ENCODE assay signal across 28 mouse cellular contexts in genomic region chr5:76179791-76180190, GRCm38 (mm10).
"Had no signal": no experiment of that assay in that cellular context is flagged by ENCODE, and none has a peak within 500 bp of the region (broad histone marks: within the 10 kb centered on the region; RNA-seq: fewer than 3 reads in every experiment).

No protein-coding gene starts in this region.

- H3K27me3 ChIP-seq: embryonic facial prominence, embryonic 12.5 days; embryonic facial prominence, embryonic 13.5 days; embryonic facial prominence, embryonic 15.5 days; forebrain, embryonic 15.5 days had no signal

- ATAC-seq: forebrain, embryonic 13.5 days; forebrain, embryonic 14.5 days; forebrain, embryonic 15.5 days; forebrain, embryonic 16.5 days; forebrain, postnatal 0 days had no signal

- H3K9me3 ChIP-seq: embryonic facial prominence, embryonic 10.5 days; embryonic facial prominence, embryonic 12.5 days; embryonic facial prominence, embryonic 13.5 days; embryonic facial prominence, embryonic 15.5 days; forebrain, embryonic 10.5 days; forebrain, embryonic 12.5 days; forebrain, embryonic 13.5 days; forebrain, embryonic 15.5 days had no signal

- H3K4me2 ChIP-seq: embryonic facial prominence, embryonic 12.5 days; embryonic facial prominence, embryonic 13.5 days; embryonic facial prominence, embryonic 15.5 days; forebrain, embryonic 12.5 days; forebrain, embryonic 13.5 days; forebrain, embryonic 15.5 days had no signal

- H3K27ac ChIP-seq: embryonic facial prominence, embryonic 10.5 days; embryonic facial prominence, embryonic 12.5 days; embryonic facial prominence, embryonic 13.5 days; embryonic facial prominence, embryonic 15.5 days; forebrain, embryonic 10.5 days; forebrain, embryonic 12.5 days; forebrain, embryonic 13.5 days; forebrain, embryonic 15.5 days; gastrocnemius, adult 2 months; heart, adult 2 months had no signal

- H3K9ac ChIP-seq: embryonic facial prominence, embryonic 12.5 days; embryonic facial prominence, embryonic 13.5 days; embryonic facial prominence, embryonic 15.5 days; forebrain, embryonic 12.5 days; forebrain, embryonic 13.5 days; forebrain, embryonic 15.5 days; forebrain, postnatal 0 days had no signal

- H3K4me3 ChIP-seq: embryonic facial prominence, embryonic 10.5 days; embryonic facial prominence, embryonic 12.5 days; embryonic facial prominence, embryonic 13.5 days; embryonic facial prominence, embryonic 15.5 days; erythroblast, embryonic 14.5 days; forebrain, embryonic 10.5 days; forebrain, embryonic 12.5 days; forebrain, embryonic 13.5 days; forebrain, embryonic 15.5 days; gastrocnemius, adult 2 months; heart, adult 2 months had no signal

- H3K36me3 ChIP-seq: embryonic facial prominence, embryonic 10.5 days; embryonic facial prominence, embryonic 12.5 days; embryonic facial prominence, embryonic 13.5 days; embryonic facial prominence, embryonic 15.5 days; forebrain, embryonic 10.5 days; forebrain, embryonic 12.5 days; forebrain, embryonic 15.5 days had no signal

- DNase-seq: cerebellum, adult 18-20 months; cerebellum, adult 2 months; cerebellum, adult 8-10 months; cerebellum, adult 9-10 months; cerebellum, adult 9-11 months; cerebellum, postnatal 10 days; cerebellum, postnatal 14 days; cerebellum, postnatal 25 days; cerebellum, postnatal 36 days; embryo, embryonic 11 days; forebrain, postnatal 0 days; gastrocnemius, adult 2 months; gastrocnemius, postnatal 10 days; gastrocnemius, postnatal 14 days; gastrocnemius, postnatal 36 days; heart, adult 18-20 months; heart, adult 2 months had no signal
